Mouse (Mus musculus) limb, embryonic 10.5 days (tissue): ENCODE measurements around the gene Sppl3. TPM values are rescaled to one million over a fixed set of nuclear protein-coding genes. Genes with fewer than 3 reads are reported as not detected.

Experiments
- DNase-seq: peaks from one replicate; pipeline ENCODE4 v3.0.0-alpha.2; 2017; ENCODE audit warnings: low spot score
- H3K27ac ChIP-seq: fragments of 300-500 bp; sonication (generic); 2 replicates; pipeline ENCODE4 v1.5.1; 2016; ENCODE audit warnings: mild to moderate bottlenecking
- H3K27me3 ChIP-seq: fragments of 300-500 bp; sonication (generic); 2 replicates; pipeline ENCODE4 v1.6.1; 2016; ENCODE audit warnings: low read depth, mild to moderate bottlenecking; ENCODE audit not compliant: poor library complexity, severe bottlenecking
- H3K36me3 ChIP-seq: fragments of 300-500 bp; sonication (generic); 2 replicates; pipeline ENCODE4 v1.6.1; 2016; ENCODE audit warnings: mild to moderate bottlenecking, moderate library complexity
- H3K4me1 ChIP-seq: fragments of 300-500 bp; sonication (generic); 2 replicates; pipeline ENCODE4 v1.6.1; 2016
- H3K4me3 ChIP-seq: fragments of 300-500 bp; sonication (generic); 2 replicates; pipeline ENCODE4 v1.5.1; 2016; ENCODE audit warnings: mild to moderate bottlenecking, moderate library complexity
- H3K9me3 ChIP-seq: fragments of 300-500 bp; sonication (generic); replicated peaks from 2 replicates; pipeline ENCODE4 v1.6.1; 2016; ENCODE audit warnings: mild to moderate bottlenecking
- WGBS: fragments of 180-500 bp; shearing (Covaris S2); methylation state at CpG from one replicate; pipeline ENCODE4 v1.1.7; 2016; 5-methylcytosine and 5-hydroxymethylcytosine counted together
- polyA plus RNA-seq: library from polyadenylated mRNA; unstranded; fragments of >200 nt; fragmentation: Nextera tagmentation; extraction: Ambion mirVana; gene quantifications from 2 replicates; pipeline ENCODE4 v1.2.1, GENCODE M21; 2016

Sppl3 gene
- polyA plus RNA-seq, 1 experiment from 2014 or later = 15.2 TPM

DNA sequence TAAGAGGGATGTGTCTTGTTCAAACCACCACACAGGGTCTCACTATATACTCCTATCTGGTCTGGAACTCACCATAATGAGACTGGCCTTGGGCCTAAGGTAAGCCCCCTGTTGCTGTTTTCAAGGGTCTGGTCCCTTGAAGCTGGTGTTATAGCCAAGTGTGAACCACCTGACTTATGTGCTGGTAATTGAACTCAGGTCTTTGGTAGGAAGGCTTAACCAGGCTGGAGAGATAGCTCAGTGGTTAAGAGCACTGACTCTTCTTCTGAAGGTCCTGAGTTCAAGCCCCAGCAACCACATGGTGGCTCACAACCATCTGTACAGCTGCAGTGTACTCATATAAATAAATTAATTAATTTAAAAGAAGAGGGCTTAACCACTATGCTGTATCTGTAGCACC, 34.0 kb upstream of the Sppl3 start:
- DNase-seq = no peak
- Histone ChIP-seq H3K27ac (no peak overlapping the region), H3K9me3 (no peaks in the 10 kb centered on the region), H3K27me3 (no peaks in the 10 kb centered on the region), H3K4me3 (no peak overlapping the region), H3K36me3 (no peaks in the 10 kb centered on the region), H3K4me1 (peaks cover 20% of the 10 kb centered on the region)

DNA sequence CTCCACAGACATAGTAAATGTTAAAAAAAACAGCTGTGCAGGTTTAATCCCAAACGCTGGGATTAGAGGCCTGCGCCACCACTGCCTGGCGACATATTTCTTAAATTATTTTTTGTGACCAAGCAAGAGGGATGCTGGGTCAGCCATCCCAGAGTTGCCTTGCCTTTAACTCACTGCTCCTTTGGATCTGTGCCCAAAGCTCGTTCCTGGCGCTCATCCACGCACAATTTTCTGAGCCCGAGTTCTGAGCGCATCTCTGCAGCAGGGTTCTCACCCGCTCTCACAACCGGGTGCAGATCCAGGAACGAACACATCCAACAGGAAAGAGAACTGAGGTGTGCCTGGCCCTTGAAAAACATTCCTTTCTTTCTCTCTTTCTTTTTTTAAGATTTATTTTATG, 32.5 kb upstream of the Sppl3 start:
- no peak for DNase-seq
- Histone ChIP-seq H3K27me3 (no peaks in the 10 kb centered on the region), H3K4me3 (no peak overlapping the region), H3K4me1 (peaks cover 20% of the 10 kb centered on the region), H3K36me3 (no peaks in the 10 kb centered on the region), H3K27ac (no peak overlapping the region), H3K9me3 (no peaks in the 10 kb centered on the region)
- 79% methylated on average over 11 of the region's 11 CpGs for whole genome bisulfite sequencing

DNA sequence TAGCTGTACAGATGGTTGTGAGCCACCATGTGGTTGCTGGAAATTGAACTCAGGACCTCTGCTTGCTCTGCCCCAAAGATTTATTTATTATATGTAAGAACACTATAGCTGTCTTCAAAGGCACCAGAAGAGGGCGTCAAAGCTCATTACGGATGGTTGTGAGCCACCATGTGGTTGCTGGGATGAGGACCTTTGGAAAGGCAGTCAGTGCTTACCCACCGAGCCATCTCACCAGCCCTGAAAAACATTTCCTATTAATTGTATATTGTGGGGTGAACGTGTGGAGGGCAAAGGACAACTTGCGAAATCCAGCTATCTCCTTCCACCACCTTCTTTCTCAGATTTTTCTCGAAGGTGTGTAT, 32.1 kb upstream of the Sppl3 start:
- H3K9me3 ChIP-seq = no peaks in the 10 kb centered on the region
- peak overlapping the region; percentile 52 for H3K4me3 ChIP-seq
- H3K27me3 ChIP-seq = no peaks in the 10 kb centered on the region
- DNase-seq = no peak
- H3K27ac ChIP-seq = peak overlapping the region; percentile 71
- H3K36me3 ChIP-seq = no peaks in the 10 kb centered on the region
- H3K4me1 ChIP-seq = peaks cover 20% of the 10 kb centered on the region
- 8% methylated on average over 6 of the region's 6 CpGs for WGBS

DNA sequence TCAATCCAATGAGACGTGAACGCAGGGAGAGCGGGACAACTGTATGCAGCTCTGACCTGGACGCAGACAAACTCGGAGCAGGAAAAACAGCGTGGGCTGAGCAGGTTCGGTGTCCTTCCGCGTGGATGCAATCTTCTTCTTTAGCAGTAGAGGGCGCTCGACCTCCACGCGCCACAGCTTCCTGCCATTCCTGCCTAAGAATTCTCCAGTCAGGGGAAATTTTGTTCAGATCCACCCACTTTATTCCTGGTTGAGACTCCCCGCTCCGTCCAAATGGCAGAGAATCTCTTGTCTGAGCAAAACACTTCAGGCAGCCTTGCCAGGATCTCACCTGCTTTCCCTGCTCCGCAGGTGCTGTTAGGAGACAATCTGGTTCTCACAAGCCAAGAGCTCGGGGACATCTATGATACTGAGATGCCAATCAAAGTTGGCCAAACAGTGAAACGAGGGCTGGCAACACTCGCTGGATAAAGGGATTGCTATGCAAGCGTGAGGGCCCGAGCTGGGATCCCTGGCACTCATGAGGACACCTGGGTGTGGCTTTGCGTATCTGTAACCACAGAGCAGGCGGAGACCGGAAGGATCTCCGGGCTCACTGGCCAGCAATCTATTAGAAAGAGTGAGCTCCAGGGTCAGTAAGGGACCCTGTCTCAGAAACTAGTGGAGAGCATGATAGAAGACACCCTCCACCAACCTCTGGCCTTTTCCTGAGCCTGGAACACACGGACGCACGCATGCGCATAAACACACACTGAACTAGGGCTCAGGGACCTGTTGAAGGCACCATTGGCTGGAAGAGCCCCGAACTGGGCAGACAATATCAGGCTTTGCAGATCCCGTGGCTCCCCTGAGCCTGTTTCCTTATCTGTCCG, 31.5 kb upstream of the Sppl3 start:
- 4% methylated on average over 32 of the region's 32 CpGs for WGBS
- Histone ChIP-seq H3K36me3 (no peaks in the 10 kb centered on the region), H3K4me1 (peaks cover 20% of the 10 kb centered on the region), H3K27ac (peak overlapping the region; percentile 71), H3K4me3 (peak overlapping the region; percentile 52), H3K27me3 (no peaks in the 10 kb centered on the region), H3K9me3 (no peaks in the 10 kb centered on the region)
- DNase-seq = peak; percentile 81

DNA sequence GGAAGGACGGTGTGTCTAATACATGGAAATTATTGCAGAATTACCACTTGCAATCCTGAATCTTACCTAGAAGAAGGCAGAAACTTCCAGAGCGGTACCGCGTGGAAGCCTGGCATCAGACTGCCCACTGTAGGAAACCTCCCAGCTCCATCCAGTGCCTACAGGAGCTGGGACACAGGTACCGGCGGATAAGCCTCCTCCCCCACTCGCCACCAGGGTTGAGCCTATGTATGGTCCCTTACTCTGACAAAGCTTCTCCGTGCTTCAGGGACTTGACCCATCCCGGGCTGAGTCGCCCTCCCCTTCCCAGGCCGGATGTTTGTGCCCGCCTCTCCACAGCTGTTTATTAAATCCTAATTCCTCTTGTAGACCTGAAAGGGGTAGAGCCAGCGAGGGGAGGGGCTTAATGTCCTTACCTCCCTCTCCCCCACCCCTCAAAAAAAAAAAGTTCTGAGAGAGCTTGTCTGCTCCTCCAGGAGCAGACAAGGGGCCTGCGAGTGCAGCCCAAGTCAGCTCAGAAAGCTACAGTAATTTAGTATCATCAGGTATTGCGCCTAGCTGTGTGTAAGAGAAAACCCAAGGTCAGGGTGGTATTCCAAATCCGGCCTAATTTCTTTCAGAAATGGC, 30.7 kb upstream of the Sppl3 start:
- Histone ChIP-seq H3K4me1 (peaks cover 20% of the 10 kb centered on the region), H3K27me3 (no peaks in the 10 kb centered on the region), H3K9me3 (no peaks in the 10 kb centered on the region), H3K27ac (peak overlapping the region; percentile 71), H3K36me3 (no peaks in the 10 kb centered on the region), H3K4me3 (peak overlapping the region; percentile 52)
- peak; percentile 53 for DNase-seq
- WGBS = 19% methylated on average over 16 of the region's 16 CpGs

DNA sequence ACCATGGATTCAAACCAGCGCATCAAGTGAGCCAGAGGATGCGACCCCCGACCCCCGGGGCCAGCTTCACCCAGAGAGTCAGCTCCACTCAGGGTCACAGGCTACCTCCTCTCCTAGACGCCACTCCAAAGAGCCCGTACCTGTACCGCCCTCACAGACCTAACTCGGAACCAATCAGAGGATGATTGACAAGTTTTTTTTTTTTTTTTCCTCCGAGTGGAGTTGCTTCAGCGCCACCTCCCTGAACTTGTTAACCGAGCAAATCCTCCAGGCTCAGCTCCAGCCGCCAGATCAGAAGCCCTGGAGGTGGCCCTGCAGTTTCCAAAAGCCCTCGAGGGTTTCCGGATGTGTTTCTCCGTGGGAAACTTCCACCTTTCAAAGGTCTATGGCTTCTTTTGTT, 28.9 kb upstream of the Sppl3 start:
- Histone ChIP-seq H3K4me3 (no peak overlapping the region), H3K4me1 (peaks cover 20% of the 10 kb centered on the region), H3K36me3 (no peaks in the 10 kb centered on the region), H3K9me3 (no peaks in the 10 kb centered on the region), H3K27me3 (no peaks in the 10 kb centered on the region), H3K27ac (no peak overlapping the region)
- WGBS = 63% methylated on average over 15 of the region's 15 CpGs
- no peak for DNase-seq

DNA sequence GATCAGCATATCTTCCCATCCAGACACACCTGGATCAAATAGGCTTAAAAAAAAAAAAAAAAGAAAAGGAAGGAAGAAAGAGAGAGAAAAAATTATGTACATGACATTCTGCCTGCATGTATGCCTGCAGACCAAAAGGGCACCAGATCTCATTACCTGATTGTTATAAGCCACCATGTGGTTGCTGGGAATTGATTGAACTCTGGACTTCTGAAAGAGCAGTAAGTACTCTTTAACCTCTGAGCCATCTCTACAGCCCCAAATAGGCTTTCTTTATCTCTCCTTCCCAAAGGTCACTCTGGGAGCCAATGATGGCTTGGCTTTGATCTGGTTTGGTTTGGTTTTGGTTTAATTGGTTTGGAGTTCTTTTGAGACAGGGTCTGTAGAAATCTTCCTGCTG, 25.9 kb upstream of the Sppl3 start:
- DNase-seq = no peak
- Histone ChIP-seq H3K27me3 (no peaks in the 10 kb centered on the region), H3K27ac (no peak overlapping the region), H3K36me3 (no peaks in the 10 kb centered on the region), H3K9me3 (no peaks in the 10 kb centered on the region), H3K4me1 (peaks cover 5% of the 10 kb centered on the region), H3K4me3 (no peak overlapping the region)

DNA sequence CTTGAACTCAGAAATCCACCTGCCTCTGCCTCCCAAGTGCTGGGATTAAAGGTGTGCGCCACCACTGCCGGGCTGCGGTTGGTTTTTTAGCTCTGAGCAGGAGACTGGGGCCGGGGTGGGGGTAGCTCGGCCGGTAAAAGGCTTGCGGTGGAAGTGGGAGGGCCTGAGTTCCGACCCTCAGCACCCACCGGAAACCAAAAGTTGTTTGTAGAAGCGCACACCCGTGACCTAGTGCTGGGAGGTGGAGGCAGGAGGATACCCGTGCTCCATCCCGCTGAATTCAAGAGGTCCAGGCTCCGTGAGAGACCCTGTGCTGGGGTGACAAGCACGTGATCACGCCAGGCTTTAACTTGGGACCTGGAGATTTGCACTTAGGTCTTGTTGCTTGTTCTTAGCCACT, 14.5 kb upstream of the Sppl3 start:
- no peaks in the 10 kb centered on the region for H3K36me3 ChIP-seq
- no peak for DNase-seq

DNA sequence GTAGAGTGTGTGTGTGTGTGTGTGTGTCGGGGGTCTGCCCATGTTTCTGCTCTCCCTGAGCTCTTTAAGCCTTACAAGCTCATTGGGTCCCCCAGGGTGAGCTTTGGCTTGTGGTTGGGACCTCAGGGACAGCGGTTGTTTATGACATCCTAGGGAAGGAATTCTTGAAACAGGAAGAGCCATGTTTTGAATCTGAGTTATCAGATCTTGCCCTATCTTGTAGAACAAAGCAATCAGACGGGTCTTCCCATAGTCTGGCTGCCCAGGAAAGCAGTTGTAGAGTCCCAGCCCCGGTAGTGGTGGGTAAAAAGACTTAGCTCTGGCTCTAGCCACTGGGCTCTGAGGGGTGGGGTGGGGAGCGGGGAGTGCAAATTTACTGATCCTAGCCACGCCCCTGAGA, 13.6 kb upstream of the Sppl3 start:
- Histone ChIP-seq H3K4me1 (no peaks in the 10 kb centered on the region; the same call in 1 of the 2 replicates), H3K27me3 (no peaks in the 10 kb centered on the region), H3K27ac (no peak overlapping the region), H3K36me3 (no peaks in the 10 kb centered on the region), H3K9me3 (no peaks in the 10 kb centered on the region), H3K4me3 (no peak overlapping the region)
- DNase-seq = no peak
- WGBS = 69% methylated on average over 6 of the region's 6 CpGs

More for the DNA sequence above, 14.5 kb upstream of the Sppl3 start:
- 80% methylated on average over 16 of the region's 16 CpGs for whole genome bisulfite sequencing
- no peaks in the 10 kb centered on the region for H3K9me3 ChIP-seq
- H3K27me3 ChIP-seq = no peaks in the 10 kb centered on the region
- no peak overlapping the region for H3K27ac ChIP-seq
- no peak overlapping the region for H3K4me3 ChIP-seq
- no peaks in the 10 kb centered on the region for H3K4me1 ChIP-seq

DNA sequence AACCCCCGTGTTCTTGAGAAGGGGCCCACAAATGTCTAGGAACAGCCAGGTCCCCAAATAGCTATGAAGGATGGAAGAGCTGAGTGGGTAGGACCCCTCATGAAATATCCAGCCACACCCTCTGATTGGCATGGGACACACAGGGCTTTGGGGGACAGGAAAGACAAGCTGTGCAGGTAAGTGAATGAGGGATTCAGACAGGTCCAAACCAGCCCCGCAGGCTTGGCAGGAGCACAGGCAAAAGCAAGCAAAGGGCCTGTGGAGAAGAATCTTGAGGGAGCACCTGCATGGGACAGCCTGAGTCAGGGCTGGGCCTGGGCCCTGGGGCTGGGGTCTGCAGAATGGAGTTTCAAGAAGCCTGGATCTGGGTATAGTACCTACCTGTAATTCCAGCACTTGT, 10.4 kb upstream of the Sppl3 start:
- no peak for DNase-seq
- H3K4me3 ChIP-seq = no peak overlapping the region
- WGBS = 67% methylated on average over 2 of the region's 2 CpGs
- H3K9me3 ChIP-seq = no peaks in the 10 kb centered on the region
- no peaks in the 10 kb centered on the region for H3K36me3 ChIP-seq
- no peak overlapping the region for H3K27ac ChIP-seq
- no peaks in the 10 kb centered on the region for H3K27me3 ChIP-seq
- peaks cover 7% of the 10 kb centered on the region for H3K4me1 ChIP-seq

DNA sequence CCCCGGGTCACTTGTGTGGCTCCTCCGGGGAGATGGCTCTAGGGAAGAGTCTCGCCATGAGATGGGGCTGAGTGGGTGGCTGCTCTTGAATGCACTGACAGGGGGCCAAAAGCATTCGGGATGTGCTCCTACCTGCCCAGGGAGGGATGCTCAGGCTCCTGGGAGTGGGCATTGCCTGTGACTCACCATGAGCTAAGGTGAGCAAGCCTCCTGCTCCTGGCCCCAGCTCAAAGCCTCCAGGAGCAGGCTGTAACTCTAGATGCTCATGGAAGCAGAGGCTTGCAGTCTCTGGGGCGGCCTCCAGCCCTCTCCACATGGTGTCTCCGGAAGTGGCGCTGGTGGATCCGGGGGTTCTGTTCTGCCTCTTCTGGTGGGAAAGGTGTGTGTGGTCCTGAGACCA, 9.5 kb upstream of the Sppl3 start:
- Histone ChIP-seq H3K27me3 (no peaks in the 10 kb centered on the region), H3K9me3 (no peaks in the 10 kb centered on the region), H3K36me3 (no peaks in the 10 kb centered on the region), H3K4me1 (peaks cover 7% of the 10 kb centered on the region), H3K4me3 (no peak overlapping the region), H3K27ac (no peak overlapping the region)
- DNase-seq = no peak
- WGBS = 77% methylated on average over 8 of the region's 8 CpGs

DNA sequence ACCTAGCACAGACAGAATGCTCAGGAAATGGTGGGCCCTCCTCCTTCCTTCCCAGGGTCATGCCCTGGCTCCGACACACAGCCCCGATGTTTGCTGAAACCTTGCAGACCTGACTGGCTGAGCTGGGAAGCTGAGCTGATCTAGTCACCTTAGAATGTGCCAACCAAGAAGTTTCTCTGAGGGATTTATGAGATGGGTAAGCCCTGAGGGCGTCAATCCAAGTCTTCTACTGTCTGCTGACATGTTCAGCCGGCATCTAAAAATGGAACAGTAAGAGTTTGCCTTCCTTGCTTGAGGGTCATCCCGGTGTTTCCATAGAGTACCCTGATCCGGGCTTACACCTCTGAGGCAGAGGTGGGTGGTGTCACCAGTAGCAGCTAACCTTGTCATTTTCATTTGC, 8.2 kb upstream of the Sppl3 start:
- Histone ChIP-seq H3K4me1 (peaks cover 7% of the 10 kb centered on the region), H3K27ac (no peak overlapping the region), H3K36me3 (no peaks in the 10 kb centered on the region), H3K4me3 (no peak overlapping the region), H3K9me3 (no peaks in the 10 kb centered on the region), H3K27me3 (no peaks in the 10 kb centered on the region)
- WGBS = 68% methylated on average over 6 of the region's 6 CpGs
- DNase-seq = no peak

DNA sequence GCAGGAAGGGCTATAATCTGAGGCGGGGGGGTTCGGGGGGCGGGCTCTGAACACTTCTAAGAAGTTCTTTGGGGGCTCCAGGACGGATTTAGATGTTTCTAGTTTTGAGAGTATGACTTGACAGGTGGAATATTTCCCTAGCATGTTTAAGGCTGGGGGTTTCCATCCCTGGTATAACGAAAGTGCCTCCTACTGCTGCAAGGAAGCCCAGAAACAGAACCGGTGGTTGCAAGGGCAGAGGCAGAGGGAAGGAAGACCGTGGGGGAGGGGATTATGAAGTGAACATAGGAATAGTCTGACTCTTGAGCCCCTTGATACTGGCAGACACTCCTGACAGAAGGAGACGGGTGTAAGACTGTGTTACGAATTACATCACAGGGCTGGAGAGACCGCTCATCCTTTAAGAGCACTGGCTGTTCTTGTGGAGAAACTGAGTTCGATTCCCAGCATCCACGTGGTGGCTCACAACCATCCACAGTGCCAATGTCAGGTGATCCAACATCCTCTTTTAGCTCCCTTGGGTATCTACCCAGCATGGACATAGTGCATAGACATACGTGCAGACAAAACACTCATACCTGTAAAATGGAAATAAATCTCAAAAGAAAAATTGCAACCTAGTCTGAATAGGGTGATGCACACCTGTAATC, 7.6 kb upstream of the Sppl3 start:
- H3K9me3 ChIP-seq = no peaks in the 10 kb centered on the region
- no peaks in the 10 kb centered on the region for H3K27me3 ChIP-seq
- DNase-seq = no peak
- WGBS = 85% methylated on average over 13 of the region's 13 CpGs
- no peak overlapping the region for H3K27ac ChIP-seq
- peaks cover 7% of the 10 kb centered on the region for H3K4me1 ChIP-seq
- H3K36me3 ChIP-seq = no peaks in the 10 kb centered on the region
- H3K4me3 ChIP-seq = no peak overlapping the region
